Mouse (Mus musculus) intestine, postnatal 0 days (tissue): Measurements from ENCODE around the gene Cldn13. TPM values are rescaled to one million over a fixed set of nuclear protein-coding genes. Genes with fewer than 3 reads are reported as not detected.
A peak's percentile ranks its signal among the peaks of the same experiment; 100 is the strongest.

ENCODE experiments used
- ATAC-seq: fragments of 200-750 bp; cut with Nextera tagmentation; 2 replicates; pipeline ENCODE4 v1.8.0; 2017; ENCODE audit warnings: mild to moderate bottlenecking, moderate TSS enrichment, moderate library complexity
- H3K27ac ChIP-seq: fragments of 300-500 bp; sonication (generic); 2 replicates; pipeline ENCODE4 v1.5.1; 2014; ENCODE audit warnings: mild to moderate bottlenecking, low read depth, low read length, moderate library complexity
- H3K27me3 ChIP-seq: fragments of 300-500 bp; sonication (generic); replicated peaks from 2 replicates; pipeline ENCODE4 v1.6.1; 2014; ENCODE audit warnings: low read length, mixed read lengths; ENCODE audit not compliant: control insufficient read depth, insufficient read depth
- H3K36me3 ChIP-seq: fragments of 300-500 bp; sonication (generic); 2 replicates; pipeline ENCODE4 v1.6.1; 2014; ENCODE audit warnings: mild to moderate bottlenecking, moderate library complexity; ENCODE audit not compliant: control insufficient read depth, insufficient read depth
- H3K4me1 ChIP-seq: fragments of 300-500 bp; sonication (generic); replicated peaks from 2 replicates; pipeline ENCODE4 v1.6.1; 2014; ENCODE audit warnings: antibody characterized with exemption, low read length, mixed read lengths; ENCODE audit not compliant: control insufficient read depth, insufficient read depth
- H3K4me2 ChIP-seq: fragments of 300-500 bp; sonication (generic); replicated peaks from 2 replicates; pipeline ENCODE4 v1.6.1; 2014; ENCODE audit warnings: low read depth, mild to moderate bottlenecking, moderate library complexity
- H3K4me3 ChIP-seq: fragments of 300-500 bp; sonication (generic); 2 replicates; pipeline ENCODE4 v1.5.1; 2014; ENCODE audit warnings: low read depth, low read length
- H3K9ac ChIP-seq: fragments of 300-500 bp; sonication (generic); 2 replicates; pipeline ENCODE4 v1.6.1; 2014; ENCODE audit warnings: mild to moderate bottlenecking, low read depth, low read length
- H3K9me3 ChIP-seq: fragments of 300-500 bp; sonication (generic); 2 replicates; pipeline ENCODE4 v1.6.1; 2016; ENCODE audit warnings: mixed run types; ENCODE audit not compliant: control insufficient read depth
- CTCF ChIP-seq: sonication (generic); IDR thresholded peaks from 2 replicates; pipeline ENCODE4 v1.5.1; 2016; ENCODE audit warnings: low read depth, mild to moderate bottlenecking, control low read depth, antibody characterized with exemption, moderate library complexity
- WGBS: fragments of 180-500 bp; shearing (Covaris S2); extraction: QIAGEN DNeasy Blood & Tissue Kit; methylation state at CpG from one replicate; pipeline ENCODE4 v1.1.7; 2014; 5-methylcytosine and 5-hydroxymethylcytosine counted together
- polyA plus RNA-seq: library from polyadenylated mRNA; unstranded; fragments of >200 nt; fragmentation: Nextera tagmentation; extraction: Ambion mirVana; gene quantifications from 2 replicates; pipeline ENCODE4 v1.2.1, GENCODE M21; 2015

Gene Cldn13
- polyA plus RNA-seq, 1 experiment from 2014 or later = not detected

DNA sequence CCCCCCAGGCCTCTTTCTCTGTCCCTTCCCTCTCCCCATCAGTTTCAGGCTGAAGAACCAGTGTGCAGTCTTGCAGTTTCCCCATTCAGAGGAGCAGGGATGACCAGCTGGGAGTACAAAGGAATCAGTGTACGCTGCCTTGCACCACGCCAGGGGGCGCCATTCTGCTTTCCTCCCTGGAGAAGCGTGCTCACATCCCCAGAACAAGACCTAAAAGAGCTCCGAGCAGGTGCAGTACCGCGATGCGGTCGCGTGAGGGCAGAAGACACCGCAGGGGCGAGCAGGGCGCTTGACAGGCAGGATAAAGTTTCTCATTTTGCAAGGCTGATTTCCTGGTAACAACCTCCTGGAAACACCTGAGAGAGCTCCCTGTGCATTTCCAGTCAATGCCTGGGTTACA is 8.2 kb downstream of the Cldn13 start:
- TF ChIP-seq CTCF = peak; percentile 99
- Histone ChIP-seq H3K9ac (no peak overlapping the region), H3K4me3 (no peak overlapping the region), H3K36me3 (no peaks in the 10 kb centered on the region), H3K27ac (no peak overlapping the region), H3K27me3 (no peaks in the 10 kb centered on the region), H3K4me2 (no peak overlapping the region), H3K9me3 (no peaks in the 10 kb centered on the region), H3K4me1 (no peaks in the 10 kb centered on the region)
- ATAC-seq = peak; percentile 82
- WGBS = under 1% methylated on average over 13 of the region's 13 CpGs

DNA sequence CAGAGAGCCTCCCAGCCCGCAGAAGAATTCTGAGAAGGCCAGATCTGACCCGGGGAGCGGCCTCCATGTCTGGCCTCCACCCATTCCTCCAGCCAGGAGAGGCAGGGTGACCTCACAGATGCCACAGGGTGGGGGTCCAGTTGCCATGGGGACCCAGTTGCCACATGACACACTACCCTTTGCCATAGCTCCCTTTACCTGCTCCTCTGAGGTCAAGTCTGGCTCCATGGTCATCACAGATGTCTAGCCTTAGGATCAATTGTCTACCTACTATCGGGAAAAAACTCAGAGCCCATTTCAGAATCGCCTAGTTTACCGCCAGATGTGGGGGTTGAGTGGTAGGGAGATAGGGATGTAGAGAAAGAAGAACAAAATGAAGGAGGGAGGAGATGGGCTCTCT is 8.7 kb downstream of the Cldn13 start, which contains the start of gene Tmem270:
Tmem270 (minus strand) TSS at position 101 of the 400 bp plus-strand sequence.
- WGBS = 80% methylated on average over 6 of the region's 6 CpGs
- H3K9me3 ChIP-seq = no peaks in the 10 kb centered on the region

DNA sequence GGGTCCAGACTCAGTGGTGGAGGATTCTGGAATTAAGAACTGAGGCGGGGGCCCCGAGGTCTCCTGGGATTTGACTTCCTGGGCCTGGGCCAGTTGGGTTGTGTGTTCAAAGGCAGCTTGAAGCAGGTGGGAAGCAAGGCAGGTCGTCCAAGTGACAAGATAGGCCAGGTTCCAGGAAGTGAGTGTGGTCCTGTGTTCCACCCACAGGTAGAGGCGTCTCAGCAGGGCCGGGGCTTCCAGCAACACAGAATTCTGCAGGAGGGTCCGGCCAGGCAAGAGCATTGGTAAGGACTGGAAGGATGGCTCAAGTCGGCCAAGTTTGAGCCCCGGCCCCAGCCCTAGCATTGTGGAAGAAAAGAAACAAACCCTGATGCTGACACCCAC is 13.7 kb downstream of the Cldn13 start:
- no peak overlapping the region for H3K9ac ChIP-seq
- WGBS = 65% methylated on average over 8 of the region's 8 CpGs
- no peaks in the 10 kb centered on the region for H3K9me3 ChIP-seq
- H3K4me1 ChIP-seq = no peaks in the 10 kb centered on the region
- no peak overlapping the region for H3K4me2 ChIP-seq
- H3K36me3 ChIP-seq = no peaks in the 10 kb centered on the region
- ATAC-seq = no peak
- H3K27ac ChIP-seq = no peak overlapping the region
- TF ChIP-seq CTCF = no peak
- H3K27me3 ChIP-seq = no peaks in the 10 kb centered on the region
- H3K4me3 ChIP-seq = no peak overlapping the region

More for the DNA sequence above, 8.7 kb downstream of the Cldn13 start, which contains the start of gene Tmem270:
- no peak within 1 kb of the TSS for H3K4me3 ChIP-seq
- ATAC-seq = no peak
- H3K9ac ChIP-seq = no peak within 1 kb of the TSS
- TF ChIP-seq CTCF = no peak
- H3K27ac ChIP-seq = no peak within 1 kb of the TSS
- H3K4me2 ChIP-seq = no peak within 1 kb of the TSS
- H3K4me1 ChIP-seq = no peaks in the 10 kb centered on the region
- H3K27me3 ChIP-seq = no peaks in the 10 kb centered on the region
- H3K36me3 ChIP-seq = no peaks in the 10 kb centered on the region

DNA sequence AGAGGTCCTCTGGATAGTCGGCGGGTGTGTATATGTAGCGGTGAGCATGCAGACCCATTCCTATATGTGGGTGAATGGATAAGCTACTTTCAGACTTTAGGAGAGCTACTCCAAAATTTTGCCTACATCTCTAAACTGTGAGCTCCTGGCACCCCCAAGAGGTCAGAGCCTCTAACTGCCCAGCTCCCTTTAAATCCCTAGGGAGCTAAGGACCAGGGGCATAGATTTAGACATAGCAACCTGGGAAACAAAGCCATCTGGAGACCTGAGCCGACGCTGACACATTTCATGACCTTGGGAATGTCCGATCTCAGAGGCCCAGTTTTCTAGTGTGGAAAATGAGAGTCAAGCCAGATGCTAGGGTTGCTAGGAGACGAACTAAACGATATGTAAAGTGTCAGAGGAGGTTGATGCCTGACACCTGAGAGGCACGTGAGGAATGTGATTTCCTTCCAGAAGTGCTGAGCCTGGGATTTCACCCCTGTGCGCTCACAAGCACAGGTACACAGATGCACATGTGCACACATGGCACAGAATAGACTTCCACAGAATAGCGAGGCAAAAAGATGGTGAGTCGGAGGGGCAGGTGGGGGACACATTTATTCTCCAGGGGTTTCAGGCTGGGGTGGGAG is 14.2 kb downstream of the Cldn13 start:
- 28% methylated on average over 12 of the region's 12 CpGs for WGBS
- peak; percentile 77 for TF ChIP-seq CTCF

DNA sequence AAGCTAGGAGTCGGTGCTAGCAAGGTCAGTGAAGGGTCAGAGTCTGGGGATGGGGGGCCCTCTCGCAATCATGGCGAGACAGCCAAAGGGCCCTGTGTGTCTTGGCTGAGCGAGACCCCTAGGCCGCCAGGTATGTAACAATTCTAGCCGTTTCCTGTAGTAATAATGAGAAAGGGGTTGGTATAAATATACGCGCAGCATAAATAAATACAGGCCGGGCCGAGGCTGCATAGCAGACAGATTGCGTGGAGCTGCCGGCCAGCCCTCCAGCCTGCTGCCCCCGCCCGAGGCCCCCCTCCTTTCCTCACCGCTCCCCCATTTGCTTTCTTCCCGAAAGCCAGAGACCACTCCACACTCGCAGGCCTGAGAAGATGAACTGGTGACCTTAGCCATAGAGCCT is 17.7 kb downstream of the Cldn13 start:
- TF ChIP-seq CTCF = no peak
- H3K27me3 ChIP-seq = no peaks in the 10 kb centered on the region
- H3K4me3 ChIP-seq = no peak overlapping the region
- no peaks in the 10 kb centered on the region for H3K9me3 ChIP-seq
- H3K4me2 ChIP-seq = no peak overlapping the region
- ATAC-seq = no peak
- no peak overlapping the region for H3K27ac ChIP-seq
- no peak overlapping the region for H3K9ac ChIP-seq
- H3K36me3 ChIP-seq = no peaks in the 10 kb centered on the region
- no peaks in the 10 kb centered on the region for H3K4me1 ChIP-seq
- WGBS = 46% methylated on average over 17 of the region's 17 CpGs

More for the DNA sequence above, 14.2 kb downstream of the Cldn13 start:
- Histone ChIP-seq H3K4me1 (no peaks in the 10 kb centered on the region), H3K4me3 (no peak overlapping the region), H3K9me3 (no peaks in the 10 kb centered on the region), H3K27ac (no peak overlapping the region), H3K9ac (no peak overlapping the region), H3K4me2 (no peak overlapping the region), H3K36me3 (no peaks in the 10 kb centered on the region), H3K27me3 (no peaks in the 10 kb centered on the region)
- ATAC-seq = peak; percentile 46; the same call in 1 of the 2 replicates

DNA sequence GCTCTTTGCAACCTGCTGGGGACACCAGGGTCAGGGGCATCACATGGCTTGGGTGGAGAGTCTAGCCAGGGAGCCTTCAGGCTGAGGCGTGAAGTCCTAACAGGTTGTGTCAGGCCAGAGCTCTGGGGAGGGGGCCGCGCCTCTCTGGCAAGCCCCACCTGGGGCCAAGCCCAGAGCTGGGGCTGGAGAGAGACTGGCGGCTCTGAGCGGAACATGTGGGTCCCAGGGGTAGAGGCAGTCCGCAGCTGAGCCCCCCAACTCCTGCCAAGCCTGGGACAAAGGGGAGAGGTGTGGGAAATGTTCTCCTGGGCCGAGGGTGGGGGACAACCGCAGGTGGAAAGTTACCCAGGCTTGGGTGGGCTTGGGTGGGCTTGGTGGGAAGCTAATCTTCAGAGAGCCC is 18.4 kb downstream of the Cldn13 start:
- ATAC-seq = no peak
- H3K4me1 ChIP-seq = no peaks in the 10 kb centered on the region
- 88% methylated on average over 6 of the region's 8 CpGs for WGBS
- H3K27ac ChIP-seq = no peak overlapping the region
- no peak for TF ChIP-seq CTCF
- no peaks in the 10 kb centered on the region for H3K9me3 ChIP-seq
- H3K36me3 ChIP-seq = no peaks in the 10 kb centered on the region
- H3K4me3 ChIP-seq = no peak overlapping the region
- H3K27me3 ChIP-seq = no peaks in the 10 kb centered on the region
- H3K4me2 ChIP-seq = no peak overlapping the region
- no peak overlapping the region for H3K9ac ChIP-seq
